Mouse (Mus musculus) limb, embryonic 14.5 days (tissue): ENCODE measurements at regions not wholly inside any gene's neighbourhood (a gene's known extent, or its start where the extent isn't known, plus 50 kb on each side); places are given as distances from the start of the nearest gene placed in this dataset.

Experiments
- ATAC-seq: fragments of 200-750 bp; cut with Nextera tagmentation; 2 replicates; pipeline ENCODE4 v1.8.0; 2017; ENCODE audit warnings: low read depth, moderate number of reproducible peaks, moderate TSS enrichment; ENCODE audit not compliant: low FRiP score
- DNase-seq: peaks from one replicate; pipeline ENCODE4 v3.0.0-alpha.2; 2015; ENCODE audit warnings: low spot score
- H3K27ac ChIP-seq: fragments of 300-500 bp; sonication (generic); replicated peaks from 2 replicates; pipeline ENCODE4 v1.5.1; 2014; ENCODE audit warnings: low read depth, mild to moderate bottlenecking, low read length, moderate library complexity, mixed read lengths
- H3K27me3 ChIP-seq: fragments of 300-500 bp; sonication (generic); 2 replicates; pipeline ENCODE4 v1.6.1; 2014; ENCODE audit warnings: low read length, mixed read lengths; ENCODE audit not compliant: control insufficient read depth, insufficient read depth
- H3K36me3 ChIP-seq: fragments of 300-500 bp; sonication (generic); 2 replicates; pipeline ENCODE4 v1.6.1; 2014; ENCODE audit warnings: mild to moderate bottlenecking, low read length, moderate library complexity, mixed read lengths; ENCODE audit not compliant: control insufficient read depth, insufficient read depth
- H3K4me1 ChIP-seq: fragments of 300-500 bp; sonication (generic); 2 replicates; pipeline ENCODE4 v1.6.1; 2014; ENCODE audit warnings: antibody characterized with exemption, low read length, mixed read lengths; ENCODE audit not compliant: control insufficient read depth, insufficient read depth
- H3K4me2 ChIP-seq: fragments of 300-500 bp; sonication (generic); replicated peaks from 2 replicates; pipeline ENCODE4 v1.6.1; 2014; ENCODE audit warnings: low read depth, mild to moderate bottlenecking, low read length, moderate library complexity; ENCODE audit not compliant: severe bottlenecking
- H3K4me3 ChIP-seq: fragments of 300-500 bp; sonication (generic); replicated peaks from 2 replicates; pipeline ENCODE4 v1.5.1; 2014; ENCODE audit warnings: low read length
- H3K9ac ChIP-seq: fragments of 300-500 bp; sonication (generic); 2 replicates; pipeline ENCODE4 v1.6.1; 2014; ENCODE audit warnings: mild to moderate bottlenecking, low read depth, low read length, moderate library complexity; ENCODE audit not compliant: severe bottlenecking
- H3K9me3 ChIP-seq: fragments of 300-500 bp; sonication (generic); 2 replicates; pipeline ENCODE4 v1.6.1; 2016; ENCODE audit warnings: low read length; ENCODE audit not compliant: control insufficient read depth
- POLR2A ChIP-seq: fragments of 200-500 bp; IDR thresholded peaks from 2 replicates; pipeline ENCODE4 v1.8.0; 2012; ENCODE audit warnings: inconsistent platforms, mild to moderate bottlenecking, moderate library complexity, borderline replicate concordance; ENCODE audit not compliant: insufficient read depth, insufficient read length; ENCODE audit errors: extremely low read depth
- WGBS: fragments of 180-500 bp; shearing (Covaris S2); extraction: QIAGEN DNeasy Blood & Tissue Kit; methylation state at CpG from one replicate; pipeline ENCODE4 v1.1.7; 2014; 5-methylcytosine and 5-hydroxymethylcytosine counted together

DNA sequence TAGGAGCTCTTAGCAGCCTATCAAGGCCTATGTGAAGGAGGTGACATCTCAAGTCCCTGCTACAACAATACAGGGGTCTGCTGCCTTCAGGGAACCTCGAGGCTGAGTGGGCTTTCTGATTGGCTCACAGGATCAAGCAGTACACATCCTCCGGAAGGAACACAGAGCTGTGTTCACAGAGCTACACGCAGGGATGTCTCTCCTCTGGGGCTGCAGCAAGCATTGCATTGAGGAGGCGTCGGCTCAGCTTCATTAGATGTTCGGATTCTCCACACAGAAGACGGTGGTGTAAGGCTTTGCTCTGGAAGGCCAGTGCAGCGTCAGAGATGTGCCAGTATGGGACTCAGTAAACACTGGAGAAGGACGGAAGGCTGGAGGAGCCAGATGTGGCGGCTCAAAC, 57.3 kb upstream of the Crhr1 start:
- Histone ChIP-seq H3K4me3 (no peak overlapping the region), H3K27ac (no peak overlapping the region), H3K9ac (no peak overlapping the region), H3K36me3 (no peaks in the 10 kb centered on the region), H3K9me3 (no peaks in the 10 kb centered on the region), H3K4me2 (no peak overlapping the region), H3K27me3 (no peaks in the 10 kb centered on the region), H3K4me1 (no peaks in the 10 kb centered on the region)
- TF ChIP-seq POLR2A: no peak
- ATAC-seq: no peak
- 65% methylated on average over 10 of the region's 10 CpGs for WGBS
- no peak for DNase-seq

DNA sequence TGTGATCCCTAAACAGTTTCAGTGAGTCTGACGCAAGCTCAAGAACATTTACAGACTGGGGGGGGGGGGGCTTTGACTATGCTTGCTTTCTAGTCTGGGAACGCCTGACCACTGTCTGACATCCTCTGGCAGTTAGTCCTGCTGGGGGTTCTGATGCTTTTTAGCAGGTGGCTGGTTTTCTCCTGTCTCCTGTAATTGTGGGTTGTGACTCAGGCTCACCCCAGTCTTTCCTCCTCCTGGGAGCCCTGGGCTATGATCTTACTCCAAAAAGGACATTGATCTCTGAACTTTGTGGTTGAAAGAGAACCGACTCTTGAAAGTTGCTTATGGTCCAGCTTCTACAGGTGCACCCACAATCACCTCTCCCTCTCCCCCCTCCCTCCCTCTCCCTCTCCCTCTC, 50.6 kb upstream of the Crhr1 start:
- WGBS: 71% methylated on average over 3 of the region's 3 CpGs
- H3K27ac ChIP-seq: no peak overlapping the region
- no peaks in the 10 kb centered on the region for H3K9me3 ChIP-seq
- no peaks in the 10 kb centered on the region for H3K27me3 ChIP-seq
- H3K9ac ChIP-seq: no peak overlapping the region
- no peaks in the 10 kb centered on the region for H3K36me3 ChIP-seq
- no peak overlapping the region for H3K4me2 ChIP-seq
- TF ChIP-seq POLR2A: no peak
- no peaks in the 10 kb centered on the region for H3K4me1 ChIP-seq
- no peak overlapping the region for H3K4me3 ChIP-seq
- DNase-seq: no peak
- ATAC-seq: no peak
